Mouse (Mus musculus) midbrain, embryonic 13.5 days (tissue): Measurements from ENCODE around the gene Mcm3. TPM values are rescaled to one million over a fixed set of nuclear protein-coding genes. Genes with fewer than 3 reads are reported as not detected.
A peak's percentile ranks its signal among the peaks of the same experiment; 100 is the strongest.
"Not testable (repeated sequence)": the region's sequence is repeated elsewhere in the genome, so short reads cannot be mapped to it uniquely, and the experiment has no call there.

Experiments used
- ATAC-seq: fragments of 200-750 bp; cut with Nextera tagmentation; 2 replicates; pipeline ENCODE4 v1.8.0; 2017; ENCODE audit warnings: mild to moderate bottlenecking, moderate TSS enrichment, moderate library complexity
- H3K27ac ChIP-seq: fragments of 300-500 bp; sonication (generic); 2 replicates; pipeline ENCODE4 v1.5.1; 2015; ENCODE audit warnings: inconsistent platforms, mild to moderate bottlenecking, moderate library complexity
- H3K27me3 ChIP-seq: fragments of 300-500 bp; sonication (generic); 2 replicates; pipeline ENCODE4 v1.6.1; 2015; ENCODE audit warnings: mild to moderate bottlenecking, inconsistent platforms
- H3K36me3 ChIP-seq: fragments of 300-500 bp; sonication (generic); 2 replicates; pipeline ENCODE4 v1.6.1; 2015; ENCODE audit warnings: mild to moderate bottlenecking, inconsistent platforms
- H3K4me1 ChIP-seq: fragments of 300-500 bp; sonication (generic); replicated peaks from 2 replicates; pipeline ENCODE4 v1.6.1; 2015; ENCODE audit warnings: inconsistent platforms
- H3K4me2 ChIP-seq: fragments of 300-500 bp; sonication (generic); replicated peaks from 2 replicates; pipeline ENCODE4 v1.6.1; 2015; ENCODE audit warnings: moderate library complexity, mild to moderate bottlenecking, inconsistent platforms
- H3K4me3 ChIP-seq: fragments of 300-500 bp; sonication (generic); replicated peaks from 2 replicates; pipeline ENCODE4 v1.5.1; 2015; ENCODE audit warnings: mild to moderate bottlenecking, inconsistent platforms
- H3K9ac ChIP-seq: fragments of 300-500 bp; sonication (generic); replicated peaks from 2 replicates; pipeline ENCODE4 v1.6.1; 2015; ENCODE audit warnings: mild to moderate bottlenecking, inconsistent platforms
- H3K9me3 ChIP-seq: fragments of 300-500 bp; sonication (generic); 2 replicates; pipeline ENCODE4 v1.6.1; 2016; ENCODE audit warnings: mild to moderate bottlenecking, inconsistent platforms
- WGBS: fragments of 180-500 bp; shearing (Covaris S2); methylation state at CpG from one replicate; pipeline ENCODE4 v1.1.7; 2015; 5-methylcytosine and 5-hydroxymethylcytosine counted together
- polyA plus RNA-seq: library from polyadenylated mRNA; unstranded; fragments of >200 nt; fragmentation: Nextera tagmentation; extraction: Ambion mirVana; gene quantifications from 2 replicates; pipeline ENCODE4 v1.2.1, GENCODE M21; 2015

The Mcm3 gene
- polyA plus RNA-seq, 1 experiment from 2014 or later, result 48.1 TPM

DNA sequence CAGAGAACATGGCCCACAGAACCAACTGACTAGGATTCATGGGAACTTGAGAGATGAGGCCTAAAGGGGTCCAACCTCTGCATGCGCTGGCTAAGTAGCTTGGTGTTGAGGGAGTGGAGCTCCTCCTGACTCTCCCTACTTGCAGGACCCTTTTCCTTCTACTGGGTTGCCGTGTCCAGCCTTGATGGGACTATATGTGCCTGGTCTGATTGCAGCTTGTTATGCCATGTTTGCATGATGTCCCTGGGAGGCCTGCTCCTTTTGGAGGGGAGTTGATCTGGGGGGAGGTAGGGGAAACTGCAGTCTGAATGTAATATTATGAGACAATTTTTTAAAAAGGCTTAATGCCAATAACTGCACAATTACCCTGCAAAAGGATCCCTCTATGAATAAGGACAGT lies 18.8 kb downstream of the Mcm3 start:
- peaks cover 21% of the 10 kb centered on the region for H3K36me3 ChIP-seq
- H3K9me3 ChIP-seq, result no peaks in the 10 kb centered on the region
- H3K4me3 ChIP-seq, result no peak overlapping the region
- H3K4me2 ChIP-seq, result no peak overlapping the region
- H3K27me3 ChIP-seq, result no peaks in the 10 kb centered on the region
- 0 out of 2 replicates have a peak overlapping the region, but pooled peaks have one; percentile 8 for H3K9ac ChIP-seq
- ATAC-seq, result peak; percentile 57
- H3K27ac ChIP-seq, result peak overlapping the region; percentile 52; the same call in 1 of the 2 replicates
- 98% methylated on average over 2 of the region's 2 CpGs for WGBS
- no peaks in the 10 kb centered on the region for H3K4me1 ChIP-seq

DNA sequence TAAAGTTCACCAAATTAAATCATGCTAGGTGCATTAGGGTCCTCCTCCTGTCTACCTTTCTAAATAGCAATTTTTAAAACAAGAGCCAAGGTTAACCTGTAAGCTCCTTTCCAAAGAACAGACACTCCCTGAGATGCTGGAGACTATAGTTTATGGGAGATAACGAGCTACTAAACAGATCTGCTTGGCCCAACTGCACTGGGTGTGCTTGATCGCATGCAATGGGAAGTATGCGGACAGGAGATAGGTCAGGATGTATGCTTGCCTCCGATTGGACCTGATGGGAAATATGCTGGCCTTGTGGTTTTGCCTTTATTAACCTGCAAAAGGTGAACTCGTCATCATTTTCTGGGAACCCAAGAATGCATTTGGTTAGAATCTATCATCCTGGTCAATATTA lies 24.9 kb downstream of the Mcm3 start:
- 96% methylated on average over 5 of the region's 5 CpGs for WGBS
- H3K27ac ChIP-seq, result no peak overlapping the region

DNA sequence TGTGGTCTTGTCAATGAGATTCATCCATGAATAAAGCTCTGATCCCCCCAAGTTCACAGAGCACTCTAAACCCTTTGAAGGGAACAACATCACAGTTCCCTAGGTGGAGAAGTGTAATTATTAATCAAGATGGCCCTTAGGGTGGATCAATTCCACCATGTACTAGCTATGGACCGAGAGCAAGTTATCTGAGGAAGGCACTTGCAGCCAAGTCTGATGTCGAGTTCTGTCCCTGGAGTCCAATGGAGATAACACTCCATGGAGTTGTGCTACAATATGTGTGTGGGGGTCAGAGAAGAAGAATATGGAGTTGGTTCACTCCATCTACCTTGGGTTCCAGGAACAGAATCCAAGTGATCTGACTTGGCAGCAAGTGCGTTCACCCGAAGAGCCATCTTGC lies 25.4 kb downstream of the Mcm3 start:
- Histone ChIP-seq H3K4me2 (no peak overlapping the region), H3K36me3 (no peaks in the 10 kb centered on the region; the same call in 1 of the 2 replicates), H3K4me1 (no peaks in the 10 kb centered on the region), H3K27me3 (no peaks in the 10 kb centered on the region), H3K27ac (no peak overlapping the region), H3K4me3 (no peak overlapping the region), H3K9me3 (no peaks in the 10 kb centered on the region), H3K9ac (no peak overlapping the region)
- WGBS, result 96% methylated on average over 4 of the region's 4 CpGs
- ATAC-seq, result no peak

More for the DNA sequence above, 24.9 kb downstream of the Mcm3 start:
- Histone ChIP-seq H3K9me3 (no peaks in the 10 kb centered on the region), H3K36me3 (no peaks in the 10 kb centered on the region; the same call in 1 of the 2 replicates), H3K9ac (no peak overlapping the region), H3K4me3 (no peak overlapping the region), H3K27me3 (no peaks in the 10 kb centered on the region), H3K4me2 (no peak overlapping the region), H3K4me1 (no peaks in the 10 kb centered on the region)
- ATAC-seq, result no peak

DNA sequence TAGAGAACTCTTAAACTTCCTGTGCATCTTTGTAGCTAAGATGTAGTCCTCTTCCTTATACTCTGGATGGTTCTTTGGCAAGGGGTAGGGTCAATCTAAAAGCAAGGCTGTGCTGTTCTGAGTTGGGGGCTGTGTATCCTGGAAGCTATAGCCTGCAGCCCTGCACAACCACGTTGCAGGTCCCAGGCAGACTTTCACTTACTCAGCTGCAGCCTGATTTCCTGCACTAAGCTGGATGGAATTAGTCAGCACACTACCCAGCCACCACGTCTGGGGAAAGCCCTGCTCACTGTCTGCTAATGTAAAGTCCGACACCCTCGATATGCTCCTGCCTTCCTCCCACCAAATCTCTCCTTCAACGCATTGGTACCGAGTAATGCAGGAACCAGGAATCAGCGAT lies 28.7 kb downstream of the Mcm3 start:
- whole genome bisulfite sequencing, result 79% methylated on average over 7 of the region's 7 CpGs
- Histone ChIP-seq H3K4me2 (no peak overlapping the region), H3K4me1 (no peaks in the 10 kb centered on the region), H3K27me3 (no peaks in the 10 kb centered on the region), H3K4me3 (no peak overlapping the region), H3K9me3 (no peaks in the 10 kb centered on the region), H3K9ac (no peak overlapping the region), H3K27ac (no peak overlapping the region), H3K36me3 (no peaks in the 10 kb centered on the region)
- ATAC-seq, result no peak

DNA sequence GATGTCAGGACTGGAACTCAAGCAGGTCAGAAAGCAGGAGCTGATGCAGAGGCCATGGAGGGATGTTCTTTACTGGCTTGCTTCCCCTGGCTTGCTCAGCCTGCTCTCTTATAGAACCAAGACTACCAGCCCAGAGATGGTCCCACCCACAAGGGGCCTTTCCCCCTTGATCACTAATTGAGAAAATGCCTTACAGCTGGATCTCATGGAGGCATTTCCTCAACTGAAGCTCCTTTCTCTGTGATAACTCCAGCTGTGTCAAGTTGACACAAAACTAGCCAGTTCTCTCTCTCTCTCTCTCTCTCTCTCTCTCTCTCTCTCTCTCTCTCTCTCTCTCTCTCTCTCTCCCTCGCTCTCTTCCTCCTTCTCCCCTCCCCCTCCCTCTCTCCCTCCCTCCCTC lies 29.6 kb downstream of the Mcm3 start, which contains the start of gene Il17f:
Il17f (minus strand) TSS at position 101 of the 400 bp plus-strand sequence.
- not testable (repeated sequence) for H3K9ac ChIP-seq, H3K27ac ChIP-seq, H3K36me3 ChIP-seq, H3K4me1 ChIP-seq, H3K9me3 ChIP-seq, H3K4me3 ChIP-seq, H3K4me2 ChIP-seq, ATAC-seq, H3K27me3 ChIP-seq
- 90% methylated on average over 1 of the region's 1 CpGs for WGBS

DNA sequence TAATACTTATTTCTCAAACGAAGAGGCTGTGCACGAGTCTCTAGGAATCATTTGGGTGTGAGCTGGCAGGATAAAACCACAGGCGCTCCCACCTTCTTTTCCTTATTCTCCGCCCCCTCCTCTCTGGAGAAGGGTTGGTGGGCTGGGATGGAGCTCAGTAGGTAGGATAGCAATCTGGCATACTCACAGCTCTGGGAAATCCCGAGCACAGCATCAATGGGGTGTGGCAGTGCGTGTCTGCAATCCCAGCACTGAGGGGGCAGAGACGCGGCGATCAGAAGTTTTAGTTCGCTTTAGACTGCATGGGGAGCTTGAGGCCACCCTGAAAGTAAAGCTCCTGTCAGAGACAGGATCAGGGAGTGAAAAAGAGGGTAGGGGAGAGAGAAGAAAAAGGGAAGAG lies 31.7 kb downstream of the Mcm3 start:
- Histone ChIP-seq H3K27me3 (no peaks in the 10 kb centered on the region), H3K4me3 (no peak overlapping the region), H3K9ac (no peak overlapping the region), H3K4me1 (no peaks in the 10 kb centered on the region), H3K27ac (no peak overlapping the region), H3K9me3 (no peaks in the 10 kb centered on the region), H3K36me3 (no peaks in the 10 kb centered on the region), H3K4me2 (no peak overlapping the region)
- WGBS, result 42% methylated on average over 10 of the region's 10 CpGs
- no peak for ATAC-seq

DNA sequence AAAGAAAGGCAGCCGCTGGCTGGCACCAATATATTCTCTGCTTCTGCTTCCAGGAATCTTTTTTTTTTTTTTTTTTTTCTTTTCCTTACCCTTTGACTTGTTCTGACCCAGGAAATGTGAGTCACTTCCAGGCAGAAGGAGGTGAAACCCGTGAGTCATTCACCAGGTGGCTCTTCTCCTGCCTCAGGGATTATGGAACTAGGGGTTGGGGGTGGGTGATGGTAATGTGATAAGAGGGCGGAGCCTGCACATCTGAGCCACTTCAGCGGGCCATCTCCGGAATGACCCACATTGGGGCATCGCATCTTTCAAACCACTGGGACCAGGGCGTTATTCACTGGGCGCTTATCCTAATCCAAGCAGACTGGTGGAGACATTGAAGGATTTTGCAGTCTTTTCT lies 33.1 kb downstream of the Mcm3 start:
- no peaks in the 10 kb centered on the region for H3K4me1 ChIP-seq
- H3K4me2 ChIP-seq, result no peak overlapping the region
- no peak overlapping the region for H3K27ac ChIP-seq
- no peak for ATAC-seq
- H3K9me3 ChIP-seq, result no peaks in the 10 kb centered on the region
- no peak overlapping the region for H3K4me3 ChIP-seq
- 53% methylated on average over 8 of the region's 8 CpGs for WGBS
- H3K36me3 ChIP-seq, result no peaks in the 10 kb centered on the region
- no peak overlapping the region for H3K9ac ChIP-seq
- H3K27me3 ChIP-seq, result no peaks in the 10 kb centered on the region

DNA sequence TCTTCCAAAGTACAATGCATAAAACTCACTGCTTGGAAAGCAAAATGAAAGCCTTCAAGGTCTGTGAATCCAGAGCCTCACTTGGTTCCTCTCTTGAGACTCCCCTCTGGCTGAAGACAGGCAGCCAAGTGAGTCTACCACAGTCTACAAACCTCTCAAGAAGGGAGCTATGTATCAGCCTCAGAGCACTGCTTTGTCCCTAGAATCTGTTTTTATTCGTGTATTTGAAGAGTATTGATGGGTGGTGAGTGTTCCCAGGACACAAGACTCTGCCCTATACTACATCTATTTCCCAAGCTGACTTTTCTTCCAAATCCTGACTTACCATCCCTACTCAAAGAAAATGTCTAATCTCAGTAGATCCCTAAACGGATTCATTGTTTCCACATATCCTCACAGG lies 41.7 kb downstream of the Mcm3 start:
- no peak for ATAC-seq
- H3K4me3 ChIP-seq, result no peak overlapping the region
- no peaks in the 10 kb centered on the region for H3K9me3 ChIP-seq
- H3K4me1 ChIP-seq, result no peaks in the 10 kb centered on the region
- H3K36me3 ChIP-seq, result no peaks in the 10 kb centered on the region
- H3K27me3 ChIP-seq, result no peaks in the 10 kb centered on the region
- H3K27ac ChIP-seq, result no peak overlapping the region
- 74% methylated on average over 2 of the region's 2 CpGs for WGBS
- no peak overlapping the region for H3K9ac ChIP-seq
- H3K4me2 ChIP-seq, result no peak overlapping the region

DNA sequence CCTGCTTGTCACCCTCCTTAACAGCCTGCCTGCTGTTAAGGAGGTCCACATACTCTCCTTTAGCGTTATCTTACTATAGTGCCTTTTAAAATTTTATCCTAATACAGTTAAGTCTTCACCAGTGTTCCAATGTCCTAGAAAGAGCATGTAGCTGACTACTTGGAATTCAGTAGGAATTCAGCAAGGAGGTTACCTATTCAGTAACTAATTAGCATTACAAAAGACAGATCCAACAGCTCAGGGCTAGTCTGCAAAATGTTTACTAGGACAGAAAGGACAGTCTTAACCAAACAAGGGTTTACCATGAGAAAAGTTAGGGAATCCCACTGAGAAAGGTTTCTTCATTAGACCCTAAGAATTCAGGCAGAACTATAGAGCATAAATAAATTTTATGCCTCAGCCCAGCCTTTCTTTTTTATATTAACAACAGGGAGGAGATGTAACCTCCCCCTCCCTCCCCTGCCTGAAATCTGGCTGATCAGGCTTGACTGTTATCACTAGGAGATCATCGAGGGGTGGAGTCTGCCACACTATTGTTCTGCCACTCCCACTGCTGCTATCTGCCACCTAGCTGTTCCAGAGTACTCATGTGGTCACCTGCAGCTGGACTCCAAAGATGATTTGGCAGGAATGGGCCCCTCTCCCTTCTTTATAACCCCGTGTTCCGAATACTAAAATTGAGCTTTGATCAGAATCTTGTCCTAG lies 45.9 kb downstream of the Mcm3 start:
- not testable (repeated sequence) for H3K4me1 ChIP-seq, H3K27me3 ChIP-seq, H3K27ac ChIP-seq, H3K9ac ChIP-seq, H3K36me3 ChIP-seq, H3K4me3 ChIP-seq, H3K4me2 ChIP-seq, ATAC-seq, H3K9me3 ChIP-seq
- 81% methylated on average over 4 of the region's 4 CpGs for WGBS

DNA sequence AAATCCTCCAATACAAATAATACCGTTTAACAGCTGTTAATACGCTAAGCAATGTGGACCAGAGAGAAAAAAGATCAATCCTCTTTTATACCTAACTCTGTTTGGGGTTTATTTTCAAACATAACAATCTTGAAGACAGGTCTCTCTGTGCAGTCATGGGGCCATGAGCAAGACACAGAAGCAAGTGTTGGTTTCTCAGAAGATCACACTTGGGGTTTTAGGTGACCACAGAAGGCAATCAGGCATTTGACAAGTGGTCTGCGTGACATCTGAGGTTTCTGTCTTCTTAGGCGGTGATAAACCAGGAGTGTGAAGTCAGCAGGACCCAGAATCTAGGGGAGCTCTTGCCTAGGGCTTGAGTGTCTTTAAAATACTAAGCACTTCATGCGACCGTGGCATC lies 53.6 kb downstream of the Mcm3 start:
- Histone ChIP-seq H3K4me3 (no peak overlapping the region), H3K27me3 (no peaks in the 10 kb centered on the region), H3K4me2 (no peak overlapping the region), H3K9ac (no peak overlapping the region), H3K4me1 (no peaks in the 10 kb centered on the region), H3K27ac (no peak overlapping the region), H3K9me3 (no peaks in the 10 kb centered on the region), H3K36me3 (no peaks in the 10 kb centered on the region)
- 86% methylated on average over 6 of the region's 6 CpGs for WGBS
- ATAC-seq, result no peak

DNA sequence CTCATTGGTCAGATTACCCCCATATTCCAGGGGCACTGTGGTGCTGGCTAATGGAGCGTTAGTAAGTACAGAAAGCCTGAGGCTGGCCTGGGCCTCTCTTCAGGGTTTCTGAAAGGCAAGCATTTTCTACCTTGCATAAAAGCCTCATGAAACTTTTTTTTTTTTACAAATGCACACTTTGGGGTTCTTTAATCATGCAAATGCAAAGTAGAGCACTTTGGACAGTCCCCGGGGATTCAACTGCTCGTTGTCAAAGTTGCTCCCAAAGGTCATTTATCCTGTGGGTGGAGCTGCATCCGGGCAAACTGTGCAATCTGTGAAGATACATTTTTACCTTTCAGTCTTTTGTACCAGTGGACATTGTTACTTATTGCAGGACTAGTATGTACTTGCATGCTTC lies 58.7 kb downstream of the Mcm3 start:
- 56% methylated on average over 4 of the region's 4 CpGs for WGBS
- Histone ChIP-seq H3K4me1 (no peaks in the 10 kb centered on the region), H3K27ac (no peak overlapping the region), H3K4me3 (no peak overlapping the region), H3K36me3 (no peaks in the 10 kb centered on the region), H3K27me3 (no peaks in the 10 kb centered on the region), H3K9me3 (no peaks in the 10 kb centered on the region), H3K9ac (no peak overlapping the region), H3K4me2 (no peak overlapping the region)
- ATAC-seq, result no peak

DNA sequence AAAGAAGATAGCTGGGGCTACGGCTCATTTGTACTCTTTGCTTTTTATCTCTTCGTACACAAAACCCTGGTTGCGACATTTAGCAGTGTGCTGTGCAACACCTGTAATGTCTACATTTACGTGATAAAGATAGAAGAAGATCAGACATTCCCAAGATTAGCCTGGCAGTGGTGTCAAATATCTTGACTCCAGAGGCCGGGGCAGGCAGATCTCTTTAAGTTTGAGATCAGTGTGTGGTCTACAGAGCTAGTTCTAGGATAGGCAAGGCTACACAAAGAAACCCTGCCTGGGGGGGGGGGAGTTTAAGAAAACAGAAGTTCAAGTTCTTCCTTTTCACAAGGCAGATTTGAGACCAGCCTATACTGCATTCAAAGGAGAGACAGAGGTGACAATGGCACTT lies 59.8 kb downstream of the Mcm3 start:
- no peak overlapping the region for H3K4me3 ChIP-seq
- no peak overlapping the region for H3K4me2 ChIP-seq
- no peaks in the 10 kb centered on the region for H3K27me3 ChIP-seq
- no peak for ATAC-seq
- no peaks in the 10 kb centered on the region for H3K9me3 ChIP-seq
- 87% methylated on average over 5 of the region's 5 CpGs for WGBS
- H3K4me1 ChIP-seq, result no peaks in the 10 kb centered on the region
- H3K36me3 ChIP-seq, result no peaks in the 10 kb centered on the region
- no peak overlapping the region for H3K27ac ChIP-seq
- no peak overlapping the region for H3K9ac ChIP-seq

DNA sequence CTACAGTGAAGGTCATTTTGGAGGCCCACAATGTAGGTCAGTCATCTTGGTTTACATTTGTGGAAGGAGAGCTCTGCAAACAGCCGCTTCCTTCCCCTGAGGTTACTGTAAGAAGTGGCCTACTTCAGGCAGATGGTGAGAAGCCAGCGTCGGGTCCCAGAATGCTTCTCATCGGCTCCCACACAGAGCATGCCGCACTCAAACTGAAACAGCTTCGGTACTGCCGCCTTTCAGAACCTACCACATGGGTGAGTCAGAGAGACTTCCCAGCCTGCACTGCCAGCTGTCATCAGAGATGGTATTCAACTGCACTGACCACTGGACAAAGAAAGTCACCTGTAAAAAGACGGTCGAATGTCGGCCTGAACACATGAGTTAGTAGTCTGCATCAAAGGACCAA lies 60.3 kb downstream of the Mcm3 start:
- H3K9me3 ChIP-seq, result no peaks in the 10 kb centered on the region
- H3K27ac ChIP-seq, result no peak overlapping the region
- no peaks in the 10 kb centered on the region for H3K27me3 ChIP-seq
- H3K4me2 ChIP-seq, result no peak overlapping the region
- no peak for ATAC-seq
- H3K4me1 ChIP-seq, result no peaks in the 10 kb centered on the region
- no peak overlapping the region for H3K4me3 ChIP-seq
- H3K36me3 ChIP-seq, result no peaks in the 10 kb centered on the region
- no peak overlapping the region for H3K9ac ChIP-seq
- 88% methylated on average over 10 of the region's 10 CpGs for WGBS
